Mouse (Mus musculus): ENCODE data around the gene Slc5a6.
"Not testable (repeated sequence)": the region's sequence is repeated elsewhere in the genome, so short reads cannot be mapped to it uniquely, and the experiment has no call there.

Slc5a6 gene

DNA sequence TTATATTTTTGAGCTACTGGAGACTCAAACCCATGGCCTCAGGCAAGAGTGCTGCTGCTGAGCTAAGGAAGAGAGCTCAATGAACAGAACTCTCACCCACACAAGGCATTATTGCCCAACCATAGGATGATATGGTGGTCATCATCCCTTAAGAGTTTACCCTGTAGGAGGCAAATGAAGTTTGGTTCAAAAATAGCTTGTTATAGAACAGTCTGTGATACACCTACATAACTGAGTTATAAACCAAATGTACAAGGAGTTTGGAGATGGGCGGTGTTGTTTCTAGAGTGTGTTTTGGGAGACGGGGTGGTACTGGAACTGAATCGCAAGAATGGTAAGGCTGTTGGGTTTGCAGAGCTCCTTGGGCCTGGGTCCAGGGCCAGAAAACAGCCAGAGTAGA is 21.1 kb upstream of the Slc5a6 start:
- in situ Hi-C loops (cut with MboI) = no loop called here

DNA sequence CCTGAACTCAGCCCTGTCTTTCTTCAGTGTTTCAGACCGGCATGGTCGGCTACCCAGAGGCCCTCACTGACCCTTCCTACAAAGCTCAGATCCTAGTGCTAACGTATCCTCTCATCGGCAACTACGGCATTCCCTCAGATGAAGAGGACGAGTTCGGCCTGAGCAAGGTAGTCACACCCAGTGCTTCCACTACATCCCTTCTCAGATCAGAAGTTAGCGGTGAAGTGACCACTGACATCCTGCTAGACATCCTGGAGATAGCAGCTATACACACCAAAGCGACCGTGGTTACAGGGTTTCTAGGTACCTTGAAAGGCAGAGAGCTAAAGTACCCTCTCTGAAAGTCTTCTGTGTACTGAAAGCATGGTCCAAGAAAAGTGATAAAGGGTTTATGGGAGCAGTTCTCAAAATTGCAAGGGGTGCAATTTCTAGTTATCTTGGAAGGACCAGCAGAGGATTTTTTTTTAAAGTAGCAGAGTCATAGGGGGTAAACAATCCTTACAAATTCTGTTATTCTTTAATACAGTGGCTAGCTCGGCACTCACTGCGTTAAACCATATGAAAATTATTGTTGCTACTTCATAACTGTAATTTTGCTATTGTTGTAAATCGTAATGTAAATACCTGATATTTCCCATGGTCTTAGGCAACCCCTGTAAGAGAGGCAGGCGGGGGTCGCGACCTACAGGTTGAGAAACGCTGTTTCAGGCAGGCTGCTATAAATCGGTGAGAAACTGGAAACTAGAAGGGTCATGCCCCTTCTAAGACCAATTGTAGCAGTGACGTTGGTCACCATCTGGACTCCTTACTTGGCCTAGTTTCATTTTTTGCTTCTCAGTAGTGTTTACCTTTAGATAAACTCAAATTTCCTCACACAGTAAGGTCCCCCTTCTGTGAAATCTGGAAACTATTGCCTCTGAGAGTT is 6.8 kb upstream of the Slc5a6 start:
- in situ Hi-C loops (cut with MboI) = no loop called here

DNA sequence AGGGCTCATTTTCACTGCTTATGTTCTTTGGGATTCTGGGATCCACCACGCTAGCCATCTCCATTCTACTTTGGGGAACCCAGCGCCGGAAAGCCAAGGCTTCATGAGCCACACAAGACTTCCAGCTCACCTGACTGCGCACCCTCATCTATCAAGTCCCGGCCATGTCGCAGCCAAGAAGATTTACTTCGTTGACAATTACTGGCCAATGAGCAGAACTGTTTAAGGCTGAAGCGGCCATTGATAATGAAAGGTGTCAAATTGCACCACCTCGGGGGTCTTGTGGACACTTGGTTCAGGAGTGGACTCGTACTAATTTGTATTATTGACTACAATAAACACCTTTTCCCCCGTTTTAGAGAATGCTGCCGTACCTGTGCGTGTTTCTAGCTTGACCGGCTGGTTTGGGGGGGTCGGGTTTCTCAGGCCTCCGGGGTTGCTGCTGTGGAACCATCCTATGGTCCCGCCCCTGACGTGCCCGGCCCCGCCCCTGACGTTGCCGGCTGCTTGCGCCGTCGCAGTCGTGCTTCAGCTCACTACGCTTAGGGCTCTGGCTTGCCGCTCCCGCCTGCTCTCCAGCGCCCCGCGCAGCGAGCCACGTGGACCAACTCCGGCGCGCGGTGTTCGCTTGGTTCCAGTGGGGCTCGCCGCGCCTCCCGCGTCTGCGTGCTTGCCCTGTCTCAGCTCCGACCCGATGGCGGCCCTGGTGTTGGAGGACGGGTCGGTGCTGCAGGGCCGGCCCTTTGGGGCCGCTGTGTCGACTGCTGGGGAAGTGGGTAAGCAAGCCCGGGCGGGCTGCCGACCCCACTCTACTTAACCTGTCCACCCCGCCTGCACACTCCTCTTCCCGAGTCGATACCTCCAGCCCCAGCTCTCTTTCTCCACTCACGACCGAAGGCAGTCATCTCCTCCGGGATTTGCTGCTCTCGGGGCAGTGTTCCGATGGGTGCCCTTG is 5.8 kb upstream of the Slc5a6 start, which contains the start of gene Cad:
Gene Cad (plus strand): TSS at position 520 of the 955 bp plus-strand sequence.
- in situ Hi-C loops (cut with MboI) = no loop called here

DNA sequence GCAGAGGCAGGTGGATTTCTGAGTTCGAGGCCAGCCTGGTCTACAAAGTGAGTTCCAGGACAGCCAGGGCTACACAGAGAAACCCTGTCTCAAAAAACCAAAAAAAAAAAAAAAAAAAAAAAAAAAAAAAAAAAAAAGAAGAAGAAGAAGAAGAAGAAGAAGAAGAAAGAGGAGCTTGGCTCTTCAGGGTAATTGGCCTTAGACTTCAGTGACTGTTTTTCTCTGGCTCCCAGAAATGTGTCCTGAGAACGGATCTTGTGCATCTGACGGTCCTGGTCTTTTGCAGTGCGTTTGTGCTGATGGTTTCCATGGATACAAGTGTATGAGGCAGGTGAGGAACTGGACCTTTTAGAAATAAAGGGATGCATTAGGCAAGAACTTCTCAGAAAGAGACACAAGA is 5.0 kb upstream of the Slc5a6 start:
- in situ Hi-C loops (cut with MboI) = not testable (repeated sequence)

DNA sequence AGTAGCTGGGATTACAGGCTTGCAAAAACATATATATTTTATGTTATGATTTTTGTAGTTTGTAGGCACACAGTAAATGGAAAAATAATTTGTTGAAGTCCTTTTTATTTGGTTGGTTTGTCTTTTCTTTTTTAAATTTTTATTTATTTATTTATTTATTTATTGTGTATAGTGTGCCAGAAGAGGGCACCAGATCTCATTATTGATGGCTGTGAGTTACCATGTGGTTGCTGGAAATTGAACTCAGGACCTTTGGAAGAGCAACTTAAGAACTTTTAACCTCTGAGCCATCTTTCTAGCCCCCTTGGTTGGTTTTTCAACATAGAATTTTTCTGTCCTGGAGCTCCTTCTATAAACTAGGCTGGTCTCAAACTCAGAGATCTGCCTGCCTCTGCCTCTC is 1.7 kb upstream of the Slc5a6 start:
- in situ Hi-C loops (cut with MboI) = no loop called here

DNA sequence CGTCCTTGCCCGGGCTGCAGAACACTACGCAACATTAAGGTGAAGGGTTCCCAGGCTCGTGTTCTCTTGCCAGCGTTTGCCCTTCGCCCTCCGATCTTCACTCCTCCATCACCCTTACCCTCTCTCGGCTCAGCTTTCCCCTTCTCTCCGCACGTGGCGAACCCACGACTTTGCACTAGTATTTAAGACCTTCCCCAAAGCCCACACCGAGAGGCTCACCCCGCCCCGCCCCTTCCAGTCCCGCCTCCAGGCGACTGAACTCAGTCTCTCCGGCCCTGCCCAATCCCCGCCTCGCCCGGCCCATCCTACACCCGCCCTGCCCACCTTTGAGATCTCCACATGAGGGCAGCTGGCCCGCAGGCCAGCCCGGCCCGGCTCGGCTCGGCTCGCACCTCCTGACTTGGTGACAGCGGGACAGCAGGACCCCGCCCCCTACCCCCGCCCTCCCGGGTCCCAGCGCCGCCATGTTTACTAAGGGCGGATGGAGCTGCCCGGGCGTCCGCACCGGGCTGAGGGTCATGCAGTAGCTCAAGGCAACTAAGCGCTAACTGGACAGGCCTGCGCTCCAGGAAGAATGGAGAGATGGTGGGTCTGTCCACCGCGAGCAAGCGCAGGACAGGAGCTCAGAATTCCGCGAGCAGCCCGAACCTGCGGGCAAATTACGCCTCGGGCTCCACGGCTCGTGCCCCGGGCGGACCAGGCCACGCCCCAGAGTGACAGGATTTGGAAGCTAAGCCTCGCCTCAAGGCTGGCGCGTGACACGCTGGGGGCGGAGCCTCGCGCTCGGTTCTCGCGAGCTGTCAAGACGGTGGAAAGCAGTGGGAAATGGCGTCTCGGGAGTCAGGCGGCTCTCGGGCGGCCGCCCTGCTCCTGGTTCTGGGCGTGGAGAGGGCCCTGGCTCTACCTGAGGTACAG is 619 bp downstream of the Slc5a6 start, which contains the start of gene Atraid:
Gene Atraid (plus strand): TSS at position 465 of the 915 bp plus-strand sequence.
- in situ Hi-C loops (cut with MboI) = no loop called here

DNA sequence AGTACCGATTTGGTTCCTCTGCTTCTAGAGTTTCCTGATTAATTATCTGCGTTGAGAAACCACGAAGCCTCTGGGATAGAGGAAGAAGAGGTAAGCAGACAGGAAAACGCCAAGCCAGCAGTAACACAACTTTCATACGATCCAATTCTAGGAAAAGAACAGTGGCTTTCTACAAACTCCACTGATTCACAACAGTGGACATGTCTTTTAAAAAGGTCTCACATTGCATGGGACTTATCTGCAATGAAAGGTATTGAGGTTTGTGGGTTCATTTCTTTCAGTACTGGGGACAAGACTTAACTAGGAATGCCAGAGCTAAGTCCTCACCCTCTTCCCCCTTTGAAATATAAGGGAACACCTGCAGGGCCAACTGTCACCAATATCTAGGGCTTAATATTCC is 1.6 kb downstream of the Slc5a6 start:
- in situ Hi-C loops (cut with MboI) = no loop called here

DNA sequence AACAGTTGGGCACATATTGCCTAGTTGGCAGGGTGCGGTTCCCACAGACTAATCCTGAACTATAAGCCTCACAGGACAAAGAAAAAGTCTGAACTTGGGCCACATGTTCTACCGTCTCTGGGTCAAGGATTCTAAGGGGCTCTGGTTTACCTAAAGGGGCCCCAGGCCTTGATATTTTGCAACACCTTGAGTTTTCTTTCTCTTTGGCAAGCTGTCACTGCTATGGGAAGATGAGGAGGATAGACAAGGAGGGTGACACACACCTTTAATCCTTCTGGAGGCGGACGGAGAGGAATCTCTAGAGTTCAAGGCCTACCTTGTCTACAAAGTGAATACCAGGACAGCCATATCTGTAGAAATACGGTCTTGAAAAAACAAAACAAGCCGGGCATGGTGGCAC is 2.3 kb downstream of the Slc5a6 start:
- in situ Hi-C loops (cut with MboI) = no loop called here

DNA sequence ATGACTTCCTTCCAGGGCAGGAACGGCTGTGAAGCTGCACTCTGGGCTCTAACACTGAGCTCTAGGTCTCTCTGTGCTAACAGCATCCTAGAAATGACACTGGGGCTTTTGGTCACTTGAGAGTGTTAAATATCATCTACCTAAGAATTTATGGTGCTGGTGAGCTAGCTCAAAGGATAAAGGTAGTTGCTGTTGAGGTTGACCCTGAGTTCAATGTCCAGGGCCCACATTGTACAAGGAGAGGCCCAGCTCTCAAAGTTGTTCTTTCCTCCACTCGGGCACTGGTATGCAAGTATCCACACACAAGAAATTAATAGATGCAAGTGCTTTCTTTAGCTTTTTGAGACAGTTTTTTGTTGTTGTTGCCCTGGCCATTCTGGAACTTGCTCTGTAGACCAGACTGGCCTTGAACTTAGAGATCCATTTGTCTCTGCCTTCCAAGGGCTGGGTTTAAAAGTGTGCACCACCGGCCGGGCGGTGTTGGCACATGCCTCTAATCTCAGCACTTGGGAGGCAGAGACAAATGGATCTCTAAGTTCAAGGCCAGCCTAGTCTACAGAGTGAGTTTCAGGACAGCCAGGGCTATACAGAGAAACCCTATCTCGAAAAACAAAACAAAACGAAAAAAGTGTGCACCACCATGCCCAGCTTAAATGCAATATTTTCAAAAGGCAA is 10.4 kb downstream of the Slc5a6 start:
- in situ Hi-C loops (cut with MboI) = no loop called here

DNA sequence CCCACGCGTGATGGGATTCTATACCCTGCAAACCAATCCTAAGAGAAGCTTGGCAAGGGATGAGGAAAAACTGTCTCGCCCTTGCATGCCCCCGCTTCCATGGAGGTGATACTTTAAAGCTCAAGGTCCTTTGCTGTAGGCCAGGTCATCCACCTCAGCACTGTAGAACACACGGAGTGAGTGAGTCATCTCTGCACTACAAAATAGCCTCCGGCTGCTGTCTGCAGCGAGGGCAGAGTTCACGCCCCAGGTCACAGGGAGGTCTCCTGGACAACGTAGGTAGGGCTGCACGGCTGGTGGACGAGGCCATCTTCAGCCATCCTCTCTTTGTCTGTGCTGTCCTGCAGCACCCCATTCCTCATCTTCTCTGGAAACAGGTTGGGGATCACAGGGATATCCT is 12.2 kb downstream of the Slc5a6 start:
- in situ Hi-C loops (cut with MboI) = not testable (repeated sequence)

DNA sequence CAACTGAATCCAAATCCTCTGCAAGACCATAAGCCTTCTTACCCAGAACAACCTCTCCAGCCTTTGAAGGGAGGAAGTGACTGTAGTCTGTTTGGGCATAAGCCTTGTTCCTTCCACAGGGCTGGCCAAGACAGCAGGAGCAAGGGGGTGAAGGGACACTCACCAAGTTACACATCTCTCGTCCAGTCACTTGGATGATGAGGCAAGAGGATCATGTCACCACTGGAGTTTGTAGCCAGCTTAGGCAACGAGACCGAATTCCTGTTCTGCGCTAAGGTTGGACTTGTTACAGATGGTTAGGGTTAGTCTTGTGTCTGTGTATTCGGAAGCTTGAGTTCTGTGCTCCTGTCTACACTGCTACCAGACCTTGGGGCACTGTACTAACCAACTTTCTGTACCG is 14.1 kb downstream of the Slc5a6 start:
- in situ Hi-C loops (cut with MboI) = no loop called here

DNA sequence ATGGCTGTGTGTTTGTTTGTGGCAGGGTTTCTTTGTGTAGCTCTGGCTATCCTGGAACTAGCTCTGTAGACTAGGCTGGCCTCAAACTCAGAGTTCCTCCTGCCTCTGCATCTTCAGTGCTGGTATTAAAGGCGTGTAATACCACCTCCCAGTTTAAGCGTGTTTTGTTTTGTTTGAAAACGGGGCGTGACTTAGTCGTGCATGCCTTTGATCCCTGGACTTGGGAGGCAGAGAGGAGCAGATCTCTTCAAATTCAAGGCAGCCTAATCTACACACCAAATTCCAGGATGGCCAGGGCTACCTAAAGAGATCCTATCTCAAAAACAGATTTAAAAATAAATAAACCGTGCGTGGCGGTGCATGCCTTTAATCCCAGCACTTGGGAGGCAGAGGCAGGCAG is 17.2 kb downstream of the Slc5a6 start:
- in situ Hi-C loops (cut with MboI) = no loop called here

DNA sequence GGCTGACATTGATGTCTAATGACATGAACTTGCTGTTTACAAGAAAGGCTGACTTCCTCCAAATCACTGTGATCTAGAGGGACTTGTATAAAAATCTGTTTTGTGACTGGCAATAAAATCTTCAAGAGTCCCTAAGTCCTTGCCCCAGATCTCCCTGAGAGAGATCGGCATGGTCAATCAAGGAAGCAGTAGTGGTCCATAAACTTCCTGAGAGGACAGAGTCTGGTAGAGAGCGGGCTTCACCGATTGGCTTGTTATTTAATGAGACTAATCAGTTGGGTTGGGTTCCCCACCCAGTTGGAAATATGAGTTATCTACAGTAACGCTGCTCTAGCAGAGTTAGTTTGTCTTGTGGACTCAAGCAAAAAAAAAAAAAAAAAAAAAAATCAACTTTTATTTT is 17.8 kb downstream of the Slc5a6 start:
- in situ Hi-C loops (cut with MboI) = no loop called here

DNA sequence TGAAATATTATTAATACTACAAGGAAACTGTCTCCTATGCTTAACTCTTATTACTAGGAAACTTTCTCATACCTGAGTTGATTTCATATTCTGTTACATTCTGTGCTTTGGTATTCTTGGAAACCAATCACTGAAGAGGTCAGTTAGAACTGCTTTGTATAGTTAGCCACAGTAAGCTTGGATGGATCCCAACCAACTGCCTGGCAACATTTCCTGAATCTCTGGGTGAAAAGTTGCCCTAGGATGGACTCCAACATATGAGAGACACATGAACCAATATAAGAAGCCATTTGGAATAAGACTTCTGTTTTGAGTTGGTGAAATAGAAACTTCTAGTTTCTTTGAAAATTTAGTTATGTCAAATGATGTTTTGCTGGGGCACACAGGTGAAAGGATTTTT is 24.1 kb downstream of the Slc5a6 start:
- in situ Hi-C loops (cut with MboI) = no loop called here

DNA sequence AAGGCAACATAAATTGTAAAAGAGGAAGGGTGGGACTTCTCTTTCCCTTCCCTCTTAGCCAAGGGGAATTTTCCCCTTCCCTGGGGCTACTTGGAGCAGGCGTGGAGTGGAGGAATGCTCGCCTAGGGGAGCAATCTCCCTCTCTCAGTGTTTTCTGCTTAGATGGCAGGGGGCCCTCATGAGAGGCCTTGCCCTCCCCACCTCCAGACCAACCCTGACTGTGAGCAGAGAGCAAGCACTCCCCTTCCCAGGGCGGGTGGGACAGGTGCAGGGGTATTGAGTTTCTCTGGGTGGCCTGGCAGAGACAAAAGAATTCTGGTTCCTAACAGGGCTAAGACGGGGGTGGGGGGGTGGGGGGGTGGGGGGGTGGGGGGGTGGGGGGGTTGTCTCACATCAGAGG is 25.5 kb downstream of the Slc5a6 start:
- in situ Hi-C loops (cut with MboI) = no loop called here

DNA sequence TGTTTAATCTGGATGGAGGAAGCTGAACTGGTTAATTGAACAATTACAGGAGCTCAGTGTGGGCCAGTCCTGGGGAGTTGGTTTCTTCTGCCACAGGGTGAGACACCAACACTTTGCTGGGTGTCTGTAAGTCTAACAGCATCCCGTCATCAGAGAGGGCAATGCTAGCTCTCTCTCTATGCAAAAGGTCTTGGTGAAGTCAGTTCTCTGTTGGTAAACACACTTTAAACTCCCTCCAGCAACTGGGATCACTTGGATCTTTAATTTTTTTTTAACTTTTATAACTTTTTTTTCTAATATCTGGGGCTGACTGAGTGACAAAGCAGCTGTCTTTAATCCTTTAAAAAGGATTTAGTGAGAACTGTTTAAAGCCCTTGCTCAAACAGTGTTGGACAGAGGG is 26.0 kb downstream of the Slc5a6 start:
- in situ Hi-C loops (cut with MboI) = no loop called here

DNA sequence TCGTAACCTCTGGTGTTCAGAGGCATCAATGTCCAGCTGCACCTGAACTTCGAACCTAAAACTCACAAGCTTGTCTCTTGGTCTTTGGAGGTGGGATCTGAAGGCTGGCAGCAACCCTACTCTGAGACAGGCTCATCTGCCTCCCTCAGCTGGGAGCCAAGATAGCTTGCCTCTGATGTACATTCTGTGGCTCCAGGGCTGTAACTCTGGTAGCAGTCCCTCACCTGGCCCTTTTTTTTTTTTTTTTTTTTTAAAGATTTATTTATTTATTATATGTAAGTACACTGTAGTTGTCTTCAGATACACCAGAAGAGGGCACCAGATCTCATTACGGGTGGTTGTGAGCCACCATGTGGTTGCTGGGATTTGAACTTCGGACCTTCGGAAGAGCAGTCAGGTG is 26.9 kb downstream of the Slc5a6 start:
- in situ Hi-C loops (cut with MboI) = not testable (repeated sequence)

DNA sequence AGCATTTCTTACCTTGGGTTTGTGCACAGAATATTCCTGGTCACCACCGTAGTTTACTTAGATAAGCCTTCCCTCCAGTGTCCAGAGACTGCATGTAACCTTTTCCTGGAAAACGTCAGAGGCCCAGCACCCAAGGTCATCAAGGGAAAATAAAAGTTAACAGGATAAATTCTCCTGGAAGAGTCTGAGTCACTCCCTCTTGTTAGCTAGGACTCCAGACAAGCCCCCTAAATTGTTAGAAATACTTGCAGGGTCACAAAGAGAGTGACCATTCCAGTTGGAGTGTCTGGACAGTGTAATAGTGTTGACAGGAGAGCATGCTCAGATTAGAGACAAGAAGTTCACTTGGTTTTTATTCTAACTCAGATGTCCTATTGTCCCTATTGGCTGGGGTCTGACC is 32.8 kb downstream of the Slc5a6 start:
- in situ Hi-C loops (cut with MboI) = no loop called here

DNA sequence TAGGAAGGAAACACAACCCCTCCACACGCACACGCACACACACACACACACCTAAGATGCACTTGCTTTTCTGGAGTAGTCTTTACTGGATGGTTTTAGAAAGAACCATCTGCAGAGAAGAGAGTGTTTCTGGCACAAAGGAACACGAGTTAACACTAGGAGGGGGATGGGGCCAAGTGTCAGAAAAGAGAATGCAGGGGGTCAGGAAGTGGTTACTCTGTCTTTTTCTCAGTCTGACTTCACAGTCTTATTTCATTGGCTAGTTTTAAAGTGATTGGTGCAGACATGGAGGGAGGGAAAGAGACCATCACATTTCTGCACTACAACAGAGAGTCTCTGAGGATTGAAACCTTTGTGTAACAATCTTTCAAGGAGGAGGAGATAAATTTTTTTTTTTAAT is 36.0 kb downstream of the Slc5a6 start:
- in situ Hi-C loops (cut with MboI) = no loop called here

DNA sequence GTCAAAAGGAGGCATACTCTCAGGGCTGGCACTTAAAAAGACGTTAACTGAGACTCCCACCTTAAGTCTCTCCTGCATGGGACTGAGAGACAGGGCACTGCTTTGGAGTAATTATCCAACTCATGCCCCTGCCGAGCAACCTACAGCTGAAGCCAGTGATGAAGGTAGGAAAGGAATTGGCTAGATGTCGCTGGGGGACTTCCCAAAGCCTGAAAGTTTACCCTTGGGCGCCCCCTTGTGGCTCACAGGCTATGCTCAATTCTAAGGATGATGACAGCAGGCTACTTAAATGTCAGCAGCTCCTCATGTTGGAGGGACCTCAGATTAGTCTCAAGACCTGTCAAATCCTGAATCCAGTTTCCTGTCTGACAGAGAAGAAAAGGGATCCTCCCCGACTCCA is 44.5 kb downstream of the Slc5a6 start:
- in situ Hi-C loops (cut with MboI) = loop anchor here (10.0 kb wide), 1 partner anchor 189 kb away; the partner anchor contains the start of gene Mapre3

DNA sequence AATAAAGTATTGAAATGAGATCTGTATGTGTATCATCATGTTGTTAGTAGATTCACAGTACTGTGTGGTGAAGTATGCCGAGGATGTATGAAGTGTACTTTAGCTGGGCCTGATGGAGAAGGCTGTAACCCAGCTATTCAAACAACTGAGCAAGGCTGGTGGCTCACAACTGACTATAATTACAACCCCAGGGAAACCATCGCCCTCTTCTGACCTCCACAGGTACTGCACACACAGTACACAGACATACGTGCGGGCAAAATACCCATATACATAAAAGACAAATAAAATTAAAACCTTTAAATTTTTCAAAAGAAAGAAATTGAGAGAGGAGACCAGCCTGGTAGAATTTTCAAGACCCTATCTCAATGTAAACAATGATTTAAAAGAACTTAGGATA is 47.2 kb downstream of the Slc5a6 start:
- in situ Hi-C loops (cut with MboI) = loop anchor here (10.0 kb wide), 1 partner anchor 187 kb away; the partner anchor contains the start of gene Mapre3

All from mature B cell (primary cell).